Mouse (Mus musculus): ENCODE results near the gene Clps. TPM values are rescaled to one million over a fixed set of nuclear protein-coding genes. Genes with fewer than 3 reads are reported as not detected.

The Clps gene
- polyA plus RNA-seq, 1 experiment from 2014 or later, result not detected

GRCm38 (mm10) chr17:28586509-28586908, 25.9 kb upstream of the Clps start:
- no peaks in the 10 kb centered on the region for H3K9me3 ChIP-seq (ENCODE audit: control insufficient read depth, low read length)
- no peak for ATAC-seq (ENCODE audit: low read depth)
- H3K4me2 ChIP-seq (ENCODE audit: low read depth, low read length), result no peak overlapping the region
- peaks cover 31% of the 10 kb centered on the region for H3K36me3 ChIP-seq (ENCODE audit: control insufficient read depth, insufficient read depth, low read length)
- no peaks in the 10 kb centered on the region for H3K27me3 ChIP-seq (ENCODE audit: control insufficient read depth, insufficient read depth, low read length)
- 90% methylated on average over 3 of the region's 3 CpGs for WGBS
- no peak overlapping the region for H3K27ac ChIP-seq (ENCODE audit: low read depth, low read length)
- no peaks in the 10 kb centered on the region for H3K4me1 ChIP-seq (ENCODE audit: control insufficient read depth, insufficient read depth, low read length)
- H3K4me3 ChIP-seq (ENCODE audit: low read depth, low read length), result no peak overlapping the region
- H3K9ac ChIP-seq (replicated peaks; ENCODE audit: low read depth, low read length), result no peak overlapping the region

- no peaks in the 10 kb centered on the region; the same call in 1 of the 2 replicates for H3K4me1 ChIP-seq (ENCODE audit: control insufficient read depth, insufficient read depth, low read length)
- H3K9me3 ChIP-seq (ENCODE audit: control insufficient read depth, low read length), result no peaks in the 10 kb centered on the region
- no peaks in the 10 kb centered on the region for H3K27me3 ChIP-seq (ENCODE audit: control insufficient read depth, insufficient read depth, low read length)
- H3K4me2 ChIP-seq (ENCODE audit: low read depth, low read length), result no peak overlapping the region
- 61% methylated on average over 2 of the region's 2 CpGs for WGBS
- no peak overlapping the region for H3K9ac ChIP-seq (replicated peaks; ENCODE audit: low read depth, low read length)
- no peak overlapping the region for H3K27ac ChIP-seq (ENCODE audit: low read depth, low read length)
- no peak overlapping the region for H3K4me3 ChIP-seq (ENCODE audit: low read depth, low read length)
- no peaks in the 10 kb centered on the region for H3K36me3 ChIP-seq (ENCODE audit: control insufficient read depth, insufficient read depth, low read length)
- no peak for ATAC-seq (ENCODE audit: low read depth)
Observed at GRCm38 (mm10) chr17:28581056-28581455, 20.5 kb upstream of the Clps start.

DNA sequence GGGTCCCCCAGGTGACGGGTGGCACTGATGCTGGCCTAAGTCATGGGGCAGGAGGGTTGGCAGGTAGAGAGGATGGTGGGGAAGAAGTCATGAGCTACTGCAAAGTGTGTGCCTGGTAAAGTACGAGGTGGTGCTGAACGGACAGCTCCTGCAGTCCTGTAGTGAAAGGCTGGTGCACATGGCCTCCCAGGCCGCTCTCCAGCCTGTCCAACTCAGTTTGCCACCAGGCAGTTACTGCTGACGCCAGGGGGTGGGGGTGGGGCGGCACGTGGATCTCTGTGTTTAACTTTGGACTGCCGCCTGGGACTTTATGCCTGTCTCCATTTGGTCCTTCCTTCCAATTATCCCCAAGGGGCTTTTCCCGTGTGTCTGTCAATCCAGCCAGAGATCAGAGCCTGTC, 19.8 kb upstream of the Clps start:
- H3K4me3 ChIP-seq (ENCODE audit: low read depth, low read length), result no peak overlapping the region
- H3K36me3 ChIP-seq (ENCODE audit: control insufficient read depth, insufficient read depth, low read length), result no peaks in the 10 kb centered on the region
- H3K27ac ChIP-seq (ENCODE audit: low read depth, low read length), result no peak overlapping the region
- H3K9ac ChIP-seq (replicated peaks; ENCODE audit: low read depth, low read length), result no peak overlapping the region
- H3K4me1 ChIP-seq (ENCODE audit: control insufficient read depth, insufficient read depth, low read length), result peaks cover 5% of the 10 kb centered on the region; the same call in 1 of the 2 replicates
- no peak for ATAC-seq (ENCODE audit: low read depth)
- WGBS, result 3% methylated on average over 9 of the region's 9 CpGs
- no peaks in the 10 kb centered on the region for H3K27me3 ChIP-seq (ENCODE audit: control insufficient read depth, insufficient read depth, low read length)
- H3K4me2 ChIP-seq (ENCODE audit: low read depth, low read length), result no peak overlapping the region
- no peaks in the 10 kb centered on the region for H3K9me3 ChIP-seq (ENCODE audit: control insufficient read depth, low read length)

DNA sequence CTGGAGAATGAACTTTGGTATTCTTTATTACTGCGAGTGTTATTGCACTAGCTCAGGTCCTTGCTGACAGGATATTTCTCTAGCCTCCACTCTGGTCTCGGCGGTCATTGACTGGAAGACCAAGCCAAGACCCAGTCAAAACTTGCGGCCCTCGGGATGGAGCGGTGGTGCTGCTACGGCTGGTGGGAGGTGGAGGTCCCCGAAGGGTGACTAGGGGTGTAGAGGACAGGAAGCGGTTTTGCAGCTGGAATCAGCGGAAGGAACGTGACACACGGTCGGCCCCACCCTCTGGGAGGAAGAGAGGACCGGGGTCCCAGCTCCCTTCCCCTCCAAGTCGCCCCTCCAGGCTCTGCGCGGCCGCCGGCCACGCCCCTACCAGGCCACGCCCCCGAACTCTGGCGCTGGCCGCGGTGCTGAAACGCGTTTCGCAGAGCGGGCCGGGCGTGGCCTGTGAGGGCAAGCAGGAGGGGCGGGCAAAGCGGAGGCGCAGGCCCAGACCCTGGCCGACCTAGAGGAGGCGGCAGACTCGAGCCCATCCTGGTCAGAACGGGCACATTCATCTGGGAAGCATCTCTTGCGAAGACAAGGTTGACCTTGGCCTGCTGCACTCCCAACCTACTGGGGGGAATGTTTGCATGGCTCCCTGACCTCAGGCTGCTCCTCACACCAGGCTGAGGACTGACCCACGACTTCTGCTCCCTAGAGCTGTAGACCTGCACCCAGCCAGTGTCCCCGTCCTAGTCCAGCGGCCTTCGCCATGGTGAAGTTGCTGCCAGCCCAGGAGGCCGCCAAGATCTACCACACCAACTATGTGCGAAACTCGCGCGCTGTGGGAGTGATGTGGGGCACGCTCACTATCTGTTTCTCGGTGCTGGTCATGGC, 14.9 kb upstream of the Clps start, which contains the start of gene Lhfpl5:
TSS of gene Lhfpl5 (plus strand) at position 398 of the 882 bp plus-strand sequence.
- no peaks in the 10 kb centered on the region for H3K36me3 ChIP-seq (ENCODE audit: control insufficient read depth, insufficient read depth, low read length)
- peak within 1 kb of the TSS; percentile 65 for H3K4me2 ChIP-seq (ENCODE audit: low read depth, low read length)
- peak; percentile 71 for ATAC-seq (ENCODE audit: low read depth)
- WGBS, result 15% methylated on average over 50 of the region's 50 CpGs
- no peak within 1 kb of the TSS for H3K27ac ChIP-seq (ENCODE audit: low read depth, low read length)
- H3K4me3 ChIP-seq (ENCODE audit: low read depth, low read length), result peak within 1 kb of the TSS; percentile 31
- no peaks in the 10 kb centered on the region for H3K27me3 ChIP-seq (ENCODE audit: control insufficient read depth, insufficient read depth, low read length)
- peak within 1 kb of the TSS; percentile 39 for H3K9ac ChIP-seq (replicated peaks; ENCODE audit: low read depth, low read length)
- H3K9me3 ChIP-seq (ENCODE audit: control insufficient read depth, low read length), result no peaks in the 10 kb centered on the region
- peaks cover 6% of the 10 kb centered on the region; the same call in 1 of the 2 replicates for H3K4me1 ChIP-seq (ENCODE audit: control insufficient read depth, insufficient read depth, low read length)

GRCm38 (mm10) chr17:28572941-28573340, 12.4 kb upstream of the Clps start:
- Histone ChIP-seq H3K27me3 (ENCODE audit: control insufficient read depth, insufficient read depth, low read length) (no peaks in the 10 kb centered on the region), H3K4me3 (ENCODE audit: low read depth, low read length) (no peak overlapping the region), H3K9ac (replicated peaks; ENCODE audit: low read depth, low read length) (no peak overlapping the region), H3K9me3 (ENCODE audit: control insufficient read depth, low read length) (no peaks in the 10 kb centered on the region), H3K4me2 (ENCODE audit: low read depth, low read length) (no peak overlapping the region), H3K27ac (ENCODE audit: low read depth, low read length) (no peak overlapping the region), H3K4me1 (ENCODE audit: control insufficient read depth, insufficient read depth, low read length) (peaks cover 6% of the 10 kb centered on the region; the same call in 1 of the 2 replicates), H3K36me3 (ENCODE audit: control insufficient read depth, insufficient read depth, low read length) (no peaks in the 10 kb centered on the region)
- no peak for ATAC-seq (ENCODE audit: low read depth)
- 86% methylated on average over 6 of the region's 6 CpGs for WGBS

- whole genome bisulfite sequencing, result 82% methylated on average over 7 of the region's 7 CpGs
- no peak overlapping the region for H3K4me3 ChIP-seq (ENCODE audit: low read depth, low read length)
- no peak for ATAC-seq (ENCODE audit: low read depth)
Observed at GRCm38 (mm10) chr17:28572521-28572920, 12.0 kb upstream of the Clps start.

DNA sequence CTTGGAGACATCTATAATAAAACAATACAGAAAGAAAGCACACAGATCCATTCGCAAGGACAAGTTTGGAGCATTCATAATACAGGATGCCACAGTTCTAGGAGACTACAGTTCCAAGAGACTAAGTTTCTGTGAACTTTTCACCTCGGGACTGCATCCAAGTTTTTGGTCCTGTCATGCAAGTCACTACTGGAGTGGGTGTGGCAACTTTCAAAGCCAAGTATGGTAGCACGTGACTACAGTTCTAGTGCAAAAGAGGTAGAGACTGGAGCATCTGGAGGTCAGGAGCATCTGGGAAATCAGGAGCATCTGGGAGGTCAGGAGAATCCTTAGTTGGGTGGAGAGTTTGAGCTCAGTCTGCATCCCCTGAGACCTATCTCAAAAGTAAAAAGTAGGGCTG, 11.3 kb upstream of the Clps start:
- Histone ChIP-seq H3K4me3 (ENCODE audit: low read depth, low read length) (no peak overlapping the region), H3K4me2 (ENCODE audit: low read depth, low read length) (no peak overlapping the region), H3K9ac (replicated peaks; ENCODE audit: low read depth, low read length) (no peak overlapping the region), H3K4me1 (ENCODE audit: control insufficient read depth, insufficient read depth, low read length) (peaks cover 6% of the 10 kb centered on the region; the same call in 1 of the 2 replicates), H3K9me3 (ENCODE audit: control insufficient read depth, low read length) (no peaks in the 10 kb centered on the region), H3K27me3 (ENCODE audit: control insufficient read depth, insufficient read depth, low read length) (no peaks in the 10 kb centered on the region), H3K27ac (ENCODE audit: low read depth, low read length) (no peak overlapping the region), H3K36me3 (ENCODE audit: control insufficient read depth, insufficient read depth, low read length) (no peaks in the 10 kb centered on the region)
- ATAC-seq (ENCODE audit: low read depth), result no peak
- WGBS, result 84% methylated on average over 3 of the region's 3 CpGs

More at GRCm38 (mm10) chr17:28572521-28572920, 12.0 kb upstream of the Clps start:
- peaks cover 6% of the 10 kb centered on the region; the same call in 1 of the 2 replicates for H3K4me1 ChIP-seq (ENCODE audit: control insufficient read depth, insufficient read depth, low read length)
- H3K9ac ChIP-seq (replicated peaks; ENCODE audit: low read depth, low read length), result no peak overlapping the region
- no peak overlapping the region for H3K27ac ChIP-seq (ENCODE audit: low read depth, low read length)
- no peaks in the 10 kb centered on the region for H3K27me3 ChIP-seq (ENCODE audit: control insufficient read depth, insufficient read depth, low read length)
- no peaks in the 10 kb centered on the region for H3K36me3 ChIP-seq (ENCODE audit: control insufficient read depth, insufficient read depth, low read length)
- no peaks in the 10 kb centered on the region for H3K9me3 ChIP-seq (ENCODE audit: control insufficient read depth, low read length)
- H3K4me2 ChIP-seq (ENCODE audit: low read depth, low read length), result no peak overlapping the region

GRCm38 (mm10) chr17:28567541-28567940, 7.0 kb upstream of the Clps start:
- no peaks in the 10 kb centered on the region for H3K9me3 ChIP-seq (ENCODE audit: control insufficient read depth, low read length)
- no peaks in the 10 kb centered on the region for H3K4me1 ChIP-seq (ENCODE audit: control insufficient read depth, insufficient read depth, low read length)
- H3K27me3 ChIP-seq (ENCODE audit: control insufficient read depth, insufficient read depth, low read length), result no peaks in the 10 kb centered on the region
- no peak overlapping the region for H3K27ac ChIP-seq (ENCODE audit: low read depth, low read length)
- no peak overlapping the region for H3K4me3 ChIP-seq (ENCODE audit: low read depth, low read length)
- 34% methylated on average over 3 of the region's 3 CpGs for WGBS
- no peak for ATAC-seq (ENCODE audit: low read depth)
- no peak overlapping the region for H3K9ac ChIP-seq (replicated peaks; ENCODE audit: low read depth, low read length)
- no peaks in the 10 kb centered on the region for H3K36me3 ChIP-seq (ENCODE audit: control insufficient read depth, insufficient read depth, low read length)
- H3K4me2 ChIP-seq (ENCODE audit: low read depth, low read length), result no peak overlapping the region

- Histone ChIP-seq H3K4me2 (ENCODE audit: low read depth, low read length) (no peak overlapping the region), H3K27me3 (ENCODE audit: control insufficient read depth, insufficient read depth, low read length) (no peaks in the 10 kb centered on the region), H3K9ac (replicated peaks; ENCODE audit: low read depth, low read length) (no peak overlapping the region), H3K4me3 (ENCODE audit: low read depth, low read length) (no peak overlapping the region), H3K27ac (ENCODE audit: low read depth, low read length) (no peak overlapping the region), H3K36me3 (ENCODE audit: control insufficient read depth, insufficient read depth, low read length) (no peaks in the 10 kb centered on the region), H3K9me3 (ENCODE audit: control insufficient read depth, low read length) (no peaks in the 10 kb centered on the region), H3K4me1 (ENCODE audit: control insufficient read depth, insufficient read depth, low read length) (no peaks in the 10 kb centered on the region)
- ATAC-seq (ENCODE audit: low read depth), result no peak
Observed at GRCm38 (mm10) chr17:28565181-28565580, 4.6 kb upstream of the Clps start.

Measured in neural tube, embryonic 14.5 days (tissue).